In genomic region chr4:63627111-63627510, GRCm38 (mm10) we compare ENCODE assay signal across 19 mouse cellular contexts. TPM values are rescaled to one million over a fixed set of nuclear protein-coding genes. Genes with fewer than 3 reads are reported as not detected.
"Had no signal": no experiment of that assay in that cellular context is flagged by ENCODE, and none has a peak within 500 bp of the region (broad histone marks: within the 10 kb centered on the region; RNA-seq: fewer than 3 reads in every experiment).

No protein-coding gene starts in this region.

- ATAC-seq: lung, postnatal 0 days; midbrain, embryonic 15.5 days had no signal

- DNase-seq: kidney, adult 8-10 months; kidney, postnatal 25 days; layer of hippocampus, adult 9-11 months; left cerebral cortex, postnatal 4 days; lung, adult 2 months; lung, postnatal 36 days; right cerebral cortex, postnatal 4 days had no signal

RNA-seq across cellular contexts. Expression of gene Tex48, which starts 4.9 kb away (rescaled TPM):
- total RNA-seq: left cerebral cortex, postnatal 4 days; liver, adult 2 months; monocyte, adult 5-6 weeks; neutrophil, adult 5-6 weeks had no signal
- polyA plus RNA-seq: kidney, embryonic 16.5 days; limb, embryonic 13.5 days; liver, adult 2 months; liver, embryonic 15.5 days; lung, adult 2 months; lung, postnatal 0 days; midbrain, embryonic 11.5 days; midbrain, embryonic 15.5 days; neural tube, embryonic 12.5 days; spleen, adult 2 months; stomach, embryonic 16.5 days had no signal

RNA-seq across cellular contexts. Expression of gene Gm11213, which starts 22.1 kb away (rescaled TPM):
- total RNA-seq: left cerebral cortex, postnatal 4 days; liver, adult 2 months; monocyte, adult 5-6 weeks; neutrophil, adult 5-6 weeks had no signal
- polyA plus RNA-seq: kidney, embryonic 16.5 days; limb, embryonic 13.5 days; liver, adult 2 months; liver, embryonic 15.5 days; lung, adult 2 months; lung, postnatal 0 days; midbrain, embryonic 11.5 days; midbrain, embryonic 15.5 days; neural tube, embryonic 12.5 days; spleen, adult 2 months; stomach, embryonic 16.5 days had no signal

RNA-seq across cellular contexts. Expression of gene Gm11214, which starts 36.1 kb away (rescaled TPM):
- total RNA-seq: left cerebral cortex, postnatal 4 days; liver, adult 2 months; monocyte, adult 5-6 weeks; neutrophil, adult 5-6 weeks had no signal
- polyA plus RNA-seq: kidney, embryonic 16.5 days; limb, embryonic 13.5 days; liver, adult 2 months; liver, embryonic 15.5 days; lung, adult 2 months; lung, postnatal 0 days; midbrain, embryonic 11.5 days; midbrain, embryonic 15.5 days; neural tube, embryonic 12.5 days; spleen, adult 2 months; stomach, embryonic 16.5 days had no signal
